Mouse (Mus musculus) megakaryocyte, embryonic 14.5 days (primary cell): ENCODE measurements around the gene Ltbp1. TPM values are rescaled to one million over a fixed set of nuclear protein-coding genes. Genes with fewer than 3 reads are reported as not detected.
"Not testable (repeated sequence)": the region's sequence is repeated elsewhere in the genome, so short reads cannot be mapped to it uniquely, and the experiment has no call there.

Experiments
- H3K27me3 ChIP-seq: replicated peaks from 2 replicates; pipeline ENCODE3; 2012; ENCODE audit warnings: inconsistent platforms
- H3K36me3 ChIP-seq: replicated peaks from 2 replicates; pipeline ENCODE3; 2012; ENCODE audit warnings: low read length, inconsistent platforms, mixed read lengths
- H3K4me1 ChIP-seq: 2 replicates; pipeline ENCODE4 v1.6.1; 2012; ENCODE audit warnings: inconsistent platforms
- H3K4me3 ChIP-seq: replicated peaks from 2 replicates; pipeline ENCODE3; 2012; ENCODE audit warnings: moderate library complexity, mild to moderate bottlenecking, inconsistent platforms
- H3K9me3 ChIP-seq: 2 replicates; pipeline ENCODE4 v1.6.1; 2012; ENCODE audit warnings: inconsistent platforms
- FLI1 ChIP-seq: IDR thresholded peaks from 2 replicates; pipeline ENCODE4 v1.6.1; 2012; ENCODE audit warnings: low read length, inconsistent platforms, mixed read lengths
- GATA1 ChIP-seq: IDR thresholded peaks from 3 replicates; pipeline ENCODE4 v1.6.1; 2012; ENCODE audit warnings: mixed read lengths, low read length, inconsistent platforms, borderline replicate concordance
- polyA plus RNA-seq: library from polyadenylated mRNA; stranded (reverse); fragments of >175 nt; gene quantifications from 2 replicates; pipeline ENCODE4 v1.2.3, GENCODE M21; 2012; ENCODE audit warnings: low replicate concordance; ENCODE audit not compliant: insufficient read depth

Gene Ltbp1
- polyA plus RNA-seq, 1 experiment, result 30.6 TPM

DNA sequence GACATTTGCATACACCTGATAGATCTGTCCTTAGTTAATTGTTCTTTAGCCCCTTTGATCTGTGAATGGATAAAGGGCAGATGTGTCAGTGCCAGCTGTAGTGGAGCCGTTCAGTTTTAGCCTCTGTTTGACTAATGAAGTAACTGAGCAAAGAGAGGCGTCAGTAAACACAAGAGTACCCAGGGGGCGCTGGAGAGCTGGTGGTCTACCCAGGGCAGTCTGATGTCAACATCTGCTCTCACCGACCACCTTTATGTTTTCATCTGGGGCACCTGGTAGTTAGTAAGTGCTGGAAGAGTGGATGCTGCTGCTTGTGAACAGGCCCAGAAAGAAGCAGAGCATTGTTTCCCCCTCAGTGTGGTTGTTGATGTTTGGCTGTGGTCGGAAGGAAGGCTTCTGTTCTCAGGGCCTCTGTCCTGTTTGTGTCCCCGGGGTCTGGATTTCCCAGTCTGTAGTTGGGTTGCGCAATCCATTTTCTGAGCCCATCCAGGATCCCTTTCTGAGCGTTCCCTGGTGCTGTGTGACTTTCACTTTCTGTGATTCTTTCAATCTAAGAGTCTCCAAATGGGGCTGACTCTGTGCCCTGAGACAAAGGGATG is 123.1 kb downstream of the Ltbp1 start:
- Histone ChIP-seq H3K9me3 (no peaks in the 10 kb centered on the region), H3K36me3 (peaks cover 84% of the 10 kb centered on the region), H3K4me3 (no peak overlapping the region), H3K4me1 (peaks cover 71% of the 10 kb centered on the region), H3K27me3 (no peaks in the 10 kb centered on the region)
- TF ChIP-seq FLI1 (no peak), GATA1 (no peak)

DNA sequence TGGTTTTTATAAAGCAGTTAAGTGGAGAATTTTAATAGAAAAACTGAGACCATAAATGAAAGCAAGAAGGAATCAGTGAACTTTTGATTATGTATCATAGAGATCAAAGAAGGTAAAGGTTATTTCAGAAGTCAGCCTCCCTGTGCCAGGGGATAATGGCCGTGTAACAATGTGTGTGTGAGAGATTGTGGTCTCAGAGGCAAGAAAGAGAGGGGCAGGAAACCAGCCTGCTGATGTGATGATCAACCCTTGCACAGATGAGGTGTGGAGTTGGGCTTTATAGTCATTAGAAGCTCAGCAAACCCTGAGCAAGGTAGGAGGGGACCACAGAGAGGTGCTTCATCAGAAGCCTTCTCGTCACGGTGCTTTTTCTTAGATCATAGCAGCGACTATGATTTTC is 128.6 kb downstream of the Ltbp1 start:
- no peak for TF ChIP-seq GATA1
- TF ChIP-seq FLI1, result no peak
- Histone ChIP-seq H3K4me3 (no peak overlapping the region), H3K9me3 (no peaks in the 10 kb centered on the region), H3K4me1 (peaks cover 52% of the 10 kb centered on the region), H3K27me3 (no peaks in the 10 kb centered on the region), H3K36me3 (peaks cover 76% of the 10 kb centered on the region)

DNA sequence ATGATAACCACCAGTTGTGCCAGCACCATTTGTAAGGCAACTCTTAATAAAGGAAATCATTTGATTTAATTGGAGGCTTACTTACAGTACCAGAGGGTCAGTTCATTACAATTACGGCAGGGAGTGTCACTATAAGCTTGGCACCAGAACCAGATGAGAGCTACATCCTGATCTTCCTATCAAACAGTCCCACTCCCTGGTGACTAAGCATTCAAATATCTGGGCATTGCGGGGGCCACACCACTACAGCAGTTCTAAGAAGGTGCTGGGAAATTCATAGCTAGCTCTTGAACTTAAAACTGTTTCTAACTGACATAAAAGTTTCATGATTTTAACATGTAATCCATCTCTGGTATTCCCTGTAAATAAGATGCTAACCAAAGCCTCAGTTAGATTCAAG is 134.4 kb downstream of the Ltbp1 start:
- TF ChIP-seq FLI1, result no peak
- no peak for TF ChIP-seq GATA1
- Histone ChIP-seq H3K27me3 (no peaks in the 10 kb centered on the region), H3K4me1 (peaks cover 57% of the 10 kb centered on the region), H3K9me3 (peaks cover 2% of the 10 kb centered on the region; the same call in 1 of the 2 replicates), H3K36me3 (peaks cover 63% of the 10 kb centered on the region), H3K4me3 (no peak overlapping the region)

DNA sequence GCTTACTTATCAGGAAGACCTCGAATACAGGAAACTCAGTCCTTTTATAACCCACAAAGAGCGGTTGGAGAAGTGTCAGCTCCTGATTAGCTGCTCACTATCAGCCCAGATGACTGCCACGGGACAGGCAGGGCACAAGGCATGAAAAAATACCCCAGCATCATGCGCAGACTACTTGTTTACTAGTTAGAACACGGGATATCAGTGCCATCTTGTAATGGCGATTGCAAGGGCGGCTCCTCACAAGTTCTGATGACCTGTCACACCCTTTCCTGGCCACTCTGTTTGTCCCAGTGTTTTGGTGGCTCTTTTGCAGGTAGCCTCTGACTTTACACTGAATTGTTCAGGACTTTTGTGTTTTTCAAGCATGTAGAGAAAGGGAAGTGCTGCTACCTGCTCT is 137.5 kb downstream of the Ltbp1 start:
- Histone ChIP-seq H3K4me1 (peaks cover 61% of the 10 kb centered on the region), H3K36me3 (peaks cover 64% of the 10 kb centered on the region)
- not testable (repeated sequence) for H3K9me3 ChIP-seq, H3K4me3 ChIP-seq, H3K27me3 ChIP-seq

DNA sequence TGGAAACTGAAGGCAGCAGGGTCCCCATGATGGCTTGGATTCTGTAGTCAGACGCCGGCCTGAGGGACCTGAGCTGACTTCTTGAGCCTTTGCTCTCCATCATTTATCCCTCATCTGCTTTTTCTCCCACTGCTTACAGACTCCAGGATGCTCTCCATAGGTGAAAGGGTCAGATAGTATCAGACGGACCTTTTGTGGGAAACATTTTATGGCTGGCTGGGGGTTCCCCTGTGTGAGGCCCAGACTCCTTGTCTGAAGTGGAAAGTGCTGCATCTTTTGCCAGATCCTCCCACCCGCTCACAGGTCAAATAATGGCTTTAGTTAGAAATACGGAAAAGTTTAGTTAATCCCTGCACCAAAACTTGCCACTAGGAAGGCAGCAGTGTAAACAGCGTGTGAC is 138.6 kb downstream of the Ltbp1 start:
- Histone ChIP-seq H3K4me3 (no peak overlapping the region), H3K27me3 (no peaks in the 10 kb centered on the region), H3K4me1 (peaks cover 71% of the 10 kb centered on the region), H3K36me3 (peaks cover 70% of the 10 kb centered on the region), H3K9me3 (peaks cover 2% of the 10 kb centered on the region; the same call in 1 of the 2 replicates)
- TF ChIP-seq GATA1 (no peak), FLI1 (no peak)

DNA sequence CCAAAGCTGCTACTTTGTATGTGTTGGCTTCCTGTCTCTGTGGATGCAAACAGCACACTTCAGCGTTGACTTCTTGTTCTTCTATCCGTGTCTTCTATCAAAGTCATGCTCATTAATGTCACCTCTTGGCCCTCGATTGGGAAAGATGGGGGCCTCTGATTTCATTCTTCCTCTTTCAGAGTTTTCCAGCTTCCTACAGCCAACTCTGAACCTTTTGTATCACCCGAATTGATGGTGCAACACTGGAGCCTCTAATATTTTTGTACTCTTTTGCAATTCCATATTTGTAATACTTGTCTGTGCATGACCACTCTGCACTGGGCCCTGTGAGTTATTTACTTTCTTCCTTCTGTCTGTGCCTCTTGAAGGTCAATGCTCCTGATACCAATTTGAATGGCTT is 141.8 kb downstream of the Ltbp1 start:
- no peaks in the 10 kb centered on the region for H3K9me3 ChIP-seq
- H3K4me1 ChIP-seq, result peaks cover 68% of the 10 kb centered on the region
- H3K4me3 ChIP-seq, result no peak overlapping the region
- TF ChIP-seq FLI1 (no peak), GATA1 (no peak)
- peaks cover 76% of the 10 kb centered on the region for H3K36me3 ChIP-seq
- no peaks in the 10 kb centered on the region for H3K27me3 ChIP-seq

DNA sequence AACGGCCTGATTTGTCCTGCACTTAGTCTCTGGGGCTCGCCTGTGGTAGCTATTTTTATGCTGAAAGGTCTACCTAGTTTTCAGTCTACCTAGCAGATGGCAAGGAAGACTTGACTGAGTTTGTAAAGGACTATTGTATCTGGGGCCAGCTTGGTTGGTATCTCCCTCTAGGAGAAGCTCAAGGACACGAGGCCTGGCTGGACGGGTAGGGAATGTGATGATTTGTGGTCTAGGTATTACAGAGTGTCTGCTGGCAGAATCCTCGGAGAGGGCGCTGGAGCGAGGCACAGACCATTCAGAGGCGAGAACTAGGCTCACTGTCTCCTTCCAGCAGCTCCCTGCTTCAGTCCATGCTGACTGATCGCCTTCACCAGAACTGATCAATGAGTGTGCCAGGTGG is 146.4 kb downstream of the Ltbp1 start:
- Histone ChIP-seq H3K9me3 (no peaks in the 10 kb centered on the region), H3K27me3 (no peaks in the 10 kb centered on the region), H3K36me3 (peaks cover 88% of the 10 kb centered on the region), H3K4me3 (no peak overlapping the region), H3K4me1 (peaks cover 75% of the 10 kb centered on the region)
- TF ChIP-seq GATA1 (no peak), FLI1 (no peak)

DNA sequence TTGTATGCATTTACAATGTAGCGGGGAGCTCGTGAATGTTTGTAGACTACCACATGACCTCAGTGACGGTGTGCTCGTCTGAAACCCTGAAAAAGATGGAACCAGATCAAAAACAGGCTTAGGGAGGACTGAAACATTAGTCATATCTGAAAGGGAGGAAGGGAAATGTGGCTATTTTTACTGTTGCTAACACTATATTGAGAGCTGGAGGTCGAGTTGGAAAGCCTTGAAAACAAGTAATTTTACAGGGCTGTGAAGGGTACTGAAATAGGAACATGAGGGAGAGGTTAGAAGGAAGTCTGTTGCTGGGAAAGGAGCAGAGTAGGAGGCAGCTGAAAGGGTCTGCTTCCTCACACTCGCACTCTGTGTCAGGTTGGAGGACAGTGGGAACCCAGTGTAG is 147.7 kb downstream of the Ltbp1 start:
- TF ChIP-seq GATA1 (no peak), FLI1 (no peak)
- no peaks in the 10 kb centered on the region for H3K27me3 ChIP-seq

DNA sequence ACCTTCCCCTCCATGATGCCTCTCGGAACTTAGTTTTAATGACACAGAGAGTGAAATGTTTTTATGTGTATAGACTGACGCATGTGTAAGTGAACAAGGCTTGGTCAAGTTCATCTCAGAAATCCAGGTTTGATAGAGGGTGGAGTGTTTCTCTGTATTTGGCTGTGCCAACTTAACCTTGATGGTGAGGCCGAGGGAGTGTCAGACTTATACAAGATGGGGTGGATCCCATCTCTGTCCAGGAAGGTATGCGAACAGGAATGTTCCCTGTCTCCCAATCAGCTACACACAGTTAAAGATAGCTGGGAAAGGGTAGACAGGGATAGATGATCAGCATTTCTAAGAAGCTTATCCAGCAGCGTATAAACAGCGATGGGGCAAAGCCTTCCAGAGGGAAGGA is 153.0 kb downstream of the Ltbp1 start:
- Histone ChIP-seq H3K4me3 (no peak overlapping the region), H3K9me3 (no peaks in the 10 kb centered on the region), H3K36me3 (peaks cover 95% of the 10 kb centered on the region), H3K4me1 (peaks cover 88% of the 10 kb centered on the region), H3K27me3 (no peaks in the 10 kb centered on the region)
- no peak for TF ChIP-seq FLI1
- TF ChIP-seq GATA1, result no peak

More for the DNA sequence above, 147.7 kb downstream of the Ltbp1 start:
- Histone ChIP-seq H3K9me3 (no peaks in the 10 kb centered on the region), H3K4me3 (no peak overlapping the region), H3K36me3 (peaks cover 91% of the 10 kb centered on the region), H3K4me1 (peaks cover 74% of the 10 kb centered on the region)

DNA sequence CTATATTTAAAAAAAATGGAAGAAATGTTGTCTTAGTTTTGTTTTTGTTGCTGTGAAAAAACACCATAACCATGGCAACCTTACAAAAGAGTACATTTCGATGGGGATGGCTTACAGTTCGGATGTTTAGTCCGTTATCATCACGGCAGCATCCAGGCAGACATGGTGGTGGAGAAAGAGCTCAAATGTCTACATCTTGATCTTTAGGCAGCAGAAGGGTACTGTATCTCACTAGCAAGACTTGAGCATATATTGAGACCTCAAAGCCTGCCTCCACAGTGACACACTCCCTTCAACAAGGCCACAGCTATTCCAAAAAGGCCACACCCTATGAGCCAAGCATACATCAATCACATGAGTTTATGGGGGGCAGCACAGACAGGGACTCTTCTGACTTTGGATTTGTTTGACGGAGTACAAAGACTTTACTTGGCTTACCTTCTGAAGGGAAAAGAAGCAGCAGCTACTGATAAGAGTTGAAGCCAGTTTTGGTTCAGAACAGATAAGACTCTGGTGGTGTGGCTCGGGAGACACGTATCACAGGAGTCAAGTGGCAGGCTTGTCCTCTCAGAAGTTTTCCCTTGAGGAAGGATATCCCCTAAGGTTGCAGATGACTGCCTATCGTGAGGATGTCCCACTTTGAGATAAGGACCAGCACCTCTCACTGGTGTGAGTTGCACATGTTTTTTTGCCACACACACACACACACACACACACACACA is 153.9 kb downstream of the Ltbp1 start:
- Histone ChIP-seq H3K9me3 (no peaks in the 10 kb centered on the region), H3K36me3 (peaks cover 91% of the 10 kb centered on the region), H3K4me1 (peaks cover 88% of the 10 kb centered on the region), H3K27me3 (no peaks in the 10 kb centered on the region), H3K4me3 (no peak overlapping the region)
- no peak for TF ChIP-seq GATA1
- no peak for TF ChIP-seq FLI1

DNA sequence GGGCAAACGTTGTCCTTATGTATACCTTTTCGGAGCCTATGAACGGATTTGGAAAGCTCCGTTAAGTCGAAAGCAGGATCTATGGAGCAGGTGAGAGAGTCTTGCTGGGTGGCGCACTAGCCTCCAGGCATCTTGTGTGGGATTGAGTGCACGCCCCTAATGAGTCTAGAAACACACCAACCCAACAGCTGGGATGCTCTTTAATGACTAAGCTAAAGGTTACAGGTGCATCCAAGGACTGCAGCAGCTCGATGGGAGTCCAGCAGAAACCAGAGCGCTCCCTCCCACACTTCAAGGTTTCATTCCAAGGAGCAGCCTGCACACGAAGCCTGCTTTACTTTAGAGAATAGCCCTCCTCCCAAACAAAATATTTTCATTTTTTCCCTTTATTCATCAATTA is 155.7 kb downstream of the Ltbp1 start:
- no peak for TF ChIP-seq FLI1
- no peak for TF ChIP-seq GATA1
- Histone ChIP-seq H3K36me3 (peaks cover 86% of the 10 kb centered on the region), H3K4me3 (no peak overlapping the region), H3K4me1 (peaks cover 90% of the 10 kb centered on the region), H3K9me3 (no peaks in the 10 kb centered on the region), H3K27me3 (no peaks in the 10 kb centered on the region)
